Mouse (Mus musculus) heart, embryonic 13.5 days (tissue): ENCODE measurements around the gene Gm44973. TPM values are rescaled to one million over a fixed set of nuclear protein-coding genes. Genes with fewer than 3 reads are reported as not detected.
"Not testable (repeated sequence)": the region's sequence is repeated elsewhere in the genome, so short reads cannot be mapped to it uniquely, and the experiment has no call there.

Source experiments
- ATAC-seq: fragments of 200-750 bp; cut with Nextera tagmentation; 2 replicates; pipeline ENCODE4 v1.8.0; 2017; ENCODE audit warnings: moderate TSS enrichment; ENCODE audit not compliant: insufficient number of reproducible peaks, low FRiP score, low TSS enrichment; ENCODE audit errors: extremely low read depth
- H3K27ac ChIP-seq: fragments of 300-500 bp; sonication (generic); replicated peaks from 2 replicates; pipeline ENCODE4 v1.5.1; 2015; ENCODE audit warnings: moderate library complexity, mild to moderate bottlenecking, inconsistent platforms
- H3K27me3 ChIP-seq: fragments of 300-500 bp; sonication (generic); replicated peaks from 2 replicates; pipeline ENCODE4 v1.6.1; 2015; ENCODE audit warnings: mild to moderate bottlenecking, inconsistent platforms
- H3K36me3 ChIP-seq: fragments of 300-500 bp; sonication (generic); 2 replicates; pipeline ENCODE4 v1.6.1; 2015; ENCODE audit warnings: mild to moderate bottlenecking, inconsistent platforms
- H3K4me1 ChIP-seq: fragments of 300-500 bp; sonication (generic); 2 replicates; pipeline ENCODE4 v1.6.1; 2015; ENCODE audit warnings: inconsistent platforms
- H3K4me2 ChIP-seq: fragments of 300-500 bp; sonication (generic); 2 replicates; pipeline ENCODE4 v1.6.1; 2015; ENCODE audit warnings: inconsistent platforms, mild to moderate bottlenecking, moderate library complexity
- H3K4me3 ChIP-seq: fragments of 300-500 bp; sonication (generic); 2 replicates; pipeline ENCODE4 v1.5.1; 2015; ENCODE audit warnings: moderate library complexity, mild to moderate bottlenecking, inconsistent platforms
- H3K9ac ChIP-seq: fragments of 300-500 bp; sonication (generic); 2 replicates; pipeline ENCODE4 v1.6.1; 2015; ENCODE audit warnings: inconsistent platforms, mild to moderate bottlenecking, moderate library complexity
- H3K9me3 ChIP-seq: fragments of 300-500 bp; sonication (generic); 2 replicates; pipeline ENCODE4 v1.6.1; 2016; ENCODE audit warnings: inconsistent platforms
- WGBS: fragments of 180-500 bp; shearing (Covaris S2); methylation state at CpG from one replicate; pipeline ENCODE4 v1.1.7; 2015; ENCODE audit warnings: mixed read lengths; 5-methylcytosine and 5-hydroxymethylcytosine counted together
- polyA plus RNA-seq: library from polyadenylated mRNA; unstranded; fragments of >200 nt; fragmentation: Nextera tagmentation; extraction: Ambion mirVana; gene quantifications from 2 replicates; pipeline ENCODE4 v1.2.1, GENCODE M21; 2015

Gm44973 gene
- polyA plus RNA-seq, 1 experiment from 2014 or later: not detected

DNA sequence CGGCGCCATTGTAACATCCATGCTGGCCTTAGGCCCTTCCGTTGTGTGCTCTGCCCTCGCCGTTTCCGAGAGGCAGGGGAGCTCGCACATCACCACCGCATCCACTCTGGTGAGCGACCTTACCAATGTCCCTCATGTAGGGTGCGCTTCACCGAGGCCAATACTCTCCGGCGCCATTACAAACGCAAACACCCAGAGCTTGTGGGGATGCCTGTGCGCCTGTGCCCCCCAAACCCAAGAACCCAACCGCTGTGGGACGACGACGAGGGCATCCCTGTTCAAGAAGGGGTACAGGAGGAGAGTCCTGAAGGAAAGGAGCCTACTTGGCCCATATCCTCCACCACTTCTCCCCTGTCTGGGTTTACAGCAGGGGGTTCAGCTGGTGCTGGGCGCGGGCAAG is 2.6 kb downstream of the Gm44973 start:
- H3K27me3 ChIP-seq: no peaks in the 10 kb centered on the region
- no peak overlapping the region for H3K27ac ChIP-seq
- no peaks in the 10 kb centered on the region for H3K9me3 ChIP-seq
- H3K9ac ChIP-seq: no peak overlapping the region
- no peak overlapping the region for H3K4me2 ChIP-seq
- peaks cover 37% of the 10 kb centered on the region for H3K4me1 ChIP-seq
- 94% methylated on average over 21 of the region's 21 CpGs for WGBS
- ATAC-seq: no peak
- H3K4me3 ChIP-seq: no peak overlapping the region
- peaks cover 31% of the 10 kb centered on the region for H3K36me3 ChIP-seq

- 28% methylated on average over 8 of the region's 8 CpGs for WGBS
- H3K27ac ChIP-seq: peak overlapping the region; percentile 95
- peaks cover 39% of the 10 kb centered on the region for H3K4me1 ChIP-seq
- not testable (repeated sequence) for H3K9me3 ChIP-seq, ATAC-seq, H3K27me3 ChIP-seq
- H3K36me3 ChIP-seq: peaks cover 46% of the 10 kb centered on the region
- peak overlapping the region; percentile 91 for H3K4me2 ChIP-seq
- peak overlapping the region; percentile 77 for H3K4me3 ChIP-seq
- peak overlapping the region; percentile 75 for H3K9ac ChIP-seq
Measured at GRCm38 (mm10) chr7:5019576-5019975, 4.3 kb downstream of the Gm44973 start.

- WGBS: under 1% methylated on average over 44 of the region's 49 CpGs
- Histone ChIP-seq H3K9ac (peak within 1 kb of the TSS; percentile 96), H3K27me3 (no peaks in the 10 kb centered on the region), H3K9me3 (no peaks in the 10 kb centered on the region), H3K4me2 (peak within 1 kb of the TSS; percentile 91), H3K4me3 (peak within 1 kb of the TSS; percentile 77), H3K36me3 (peaks cover 52% of the 10 kb centered on the region), H3K27ac (peak within 1 kb of the TSS; percentile 95), H3K4me1 (peaks cover 39% of the 10 kb centered on the region)
- peak; percentile 85 for ATAC-seq
Measured at GRCm38 (mm10) chr7:5020000-5020681, 4.8 kb downstream of the Gm44973 start, which contains the start of the genes Zfp865 and Ccdc106. TSS of gene Zfp865 (plus strand) at chr7:5020376. TSS of gene Ccdc106 (plus strand) at chr7:5020553.

GRCm38 (mm10) chr7:5020685-5021084 is 5.4 kb downstream of the Gm44973 start:
- Histone ChIP-seq H3K4me2 (peak overlapping the region; percentile 91), H3K4me1 (peaks cover 39% of the 10 kb centered on the region), H3K4me3 (peak overlapping the region; percentile 77), H3K9ac (peak overlapping the region; percentile 96), H3K27me3 (no peaks in the 10 kb centered on the region), H3K27ac (peak overlapping the region; percentile 95), H3K36me3 (peaks cover 57% of the 10 kb centered on the region), H3K9me3 (no peaks in the 10 kb centered on the region)
- under 1% methylated on average over 10 of the region's 15 CpGs for WGBS
- ATAC-seq: peak; percentile 3

GRCm38 (mm10) chr7:5021197-5021596 is 5.9 kb downstream of the Gm44973 start:
- peaks cover 62% of the 10 kb centered on the region for H3K36me3 ChIP-seq
- 54% methylated on average over 5 of the region's 5 CpGs for WGBS
- H3K27me3 ChIP-seq: no peaks in the 10 kb centered on the region
- H3K9me3 ChIP-seq: no peaks in the 10 kb centered on the region
- H3K4me3 ChIP-seq: peak overlapping the region; percentile 77
- ATAC-seq: no peak
- peaks cover 35% of the 10 kb centered on the region for H3K4me1 ChIP-seq
- H3K4me2 ChIP-seq: peak overlapping the region; percentile 91
- H3K9ac ChIP-seq: peak overlapping the region; percentile 96
- H3K27ac ChIP-seq: peak overlapping the region; percentile 95

DNA sequence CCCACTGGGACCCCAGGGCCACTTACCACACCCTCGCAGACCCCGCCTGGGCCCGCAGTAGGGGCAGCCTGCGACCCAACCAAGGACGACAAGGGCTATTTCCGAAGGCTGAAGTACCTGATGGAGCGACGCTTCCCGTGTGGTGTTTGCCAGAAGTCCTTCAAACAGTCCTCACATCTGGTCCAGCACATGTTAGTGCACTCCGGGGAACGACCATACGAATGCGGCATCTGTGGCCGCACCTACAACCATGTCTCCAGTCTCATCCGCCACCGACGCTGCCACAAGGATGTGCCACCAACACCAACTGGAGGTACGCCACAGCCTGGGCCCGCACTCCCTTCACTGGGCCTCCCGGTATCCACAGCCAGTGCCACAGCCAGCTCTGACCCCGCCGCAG is 14.2 kb downstream of the Gm44973 start:
- H3K9ac ChIP-seq: no peak overlapping the region
- no peak overlapping the region for H3K27ac ChIP-seq
- H3K4me1 ChIP-seq: no peaks in the 10 kb centered on the region
- H3K4me2 ChIP-seq: no peak overlapping the region
- peaks cover 97% of the 10 kb centered on the region for H3K36me3 ChIP-seq
- H3K4me3 ChIP-seq: no peak overlapping the region
- 89% methylated on average over 22 of the region's 22 CpGs for WGBS
- no peaks in the 10 kb centered on the region for H3K27me3 ChIP-seq
- ATAC-seq: no peak
- H3K9me3 ChIP-seq: peaks cover 40% of the 10 kb centered on the region

DNA sequence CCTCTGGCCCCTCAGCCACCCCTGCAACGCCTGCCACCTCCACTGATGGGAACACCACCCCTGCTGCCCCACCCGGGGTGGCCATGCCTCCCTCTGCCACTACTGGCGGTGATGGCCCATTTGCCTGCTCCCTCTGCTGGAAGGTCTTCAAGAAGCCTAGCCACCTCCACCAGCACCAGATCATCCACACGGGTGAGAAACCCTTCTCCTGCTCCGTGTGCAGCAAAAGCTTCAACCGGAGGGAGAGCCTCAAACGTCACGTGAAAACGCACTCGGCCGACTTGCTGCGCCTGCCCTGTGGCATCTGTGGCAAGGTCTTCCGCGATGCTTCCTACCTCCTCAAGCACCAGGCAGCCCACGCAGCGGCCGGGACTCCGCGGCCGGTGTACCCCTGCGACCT is 14.7 kb downstream of the Gm44973 start:
- peaks cover 40% of the 10 kb centered on the region for H3K9me3 ChIP-seq
- H3K27ac ChIP-seq: no peak overlapping the region
- no peak for ATAC-seq
- H3K4me2 ChIP-seq: no peak overlapping the region
- no peaks in the 10 kb centered on the region for H3K4me1 ChIP-seq
- whole genome bisulfite sequencing: 87% methylated on average over 21 of the region's 21 CpGs
- no peak overlapping the region for H3K9ac ChIP-seq
- no peaks in the 10 kb centered on the region for H3K27me3 ChIP-seq
- no peak overlapping the region for H3K4me3 ChIP-seq
- H3K36me3 ChIP-seq: peaks cover 97% of the 10 kb centered on the region

- 0 out of 2 replicates have a peak, but pooled peaks have one; percentile 20 for ATAC-seq
- H3K4me1 ChIP-seq: no peaks in the 10 kb centered on the region
- H3K9ac ChIP-seq: no peak overlapping the region
- 81% methylated on average over 63 of the region's 63 CpGs for WGBS
- H3K4me3 ChIP-seq: 0 out of 2 replicates have a peak overlapping the region, but pooled peaks have one; percentile 1
- no peaks in the 10 kb centered on the region for H3K27me3 ChIP-seq
- H3K36me3 ChIP-seq: peaks cover 98% of the 10 kb centered on the region
- H3K27ac ChIP-seq: no peak overlapping the region
- peaks cover 40% of the 10 kb centered on the region for H3K9me3 ChIP-seq
- H3K4me2 ChIP-seq: no peak overlapping the region
Measured at GRCm38 (mm10) chr7:5030554-5031275, 15.4 kb downstream of the Gm44973 start.

- ATAC-seq: no peak
- H3K9ac ChIP-seq: no peak overlapping the region
- H3K9me3 ChIP-seq: peaks cover 40% of the 10 kb centered on the region
- peaks cover 98% of the 10 kb centered on the region for H3K36me3 ChIP-seq
- H3K27me3 ChIP-seq: no peaks in the 10 kb centered on the region
- no peak overlapping the region for H3K4me3 ChIP-seq
- no peaks in the 10 kb centered on the region for H3K4me1 ChIP-seq
- H3K4me2 ChIP-seq: no peak overlapping the region
- H3K27ac ChIP-seq: no peak overlapping the region
- WGBS: 80% methylated on average over 46 of the region's 46 CpGs
Measured at GRCm38 (mm10) chr7:5031496-5031895, 16.2 kb downstream of the Gm44973 start.

DNA sequence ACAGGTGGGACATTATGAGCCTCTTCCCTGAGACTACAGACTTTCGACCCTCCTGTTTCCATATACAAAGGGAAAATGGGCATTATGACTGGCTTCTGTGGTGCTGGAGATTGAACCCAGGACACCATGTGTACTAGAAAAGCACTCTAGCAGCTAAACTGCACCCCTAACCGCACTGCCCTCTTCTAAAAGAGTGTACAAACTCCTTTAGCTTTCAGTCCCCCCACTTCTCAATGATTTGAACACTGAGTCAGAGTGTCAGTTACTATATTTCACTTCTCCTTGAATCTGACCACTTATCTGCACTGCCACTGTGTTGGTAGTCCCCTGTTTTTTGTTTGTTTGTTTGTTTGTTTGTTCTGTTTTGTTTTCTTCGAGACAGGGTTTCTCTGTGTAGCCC is 18.5 kb downstream of the Gm44973 start, which contains the start of gene 4632433K11Rik:
TSS of gene 4632433K11Rik (plus strand) at position 301 of the 400 bp plus-strand sequence.
- Histone ChIP-seq H3K27ac (no peak within 1 kb of the TSS), H3K36me3 (peaks cover 80% of the 10 kb centered on the region), H3K4me2 (no peak within 1 kb of the TSS), H3K4me1 (peaks cover 9% of the 10 kb centered on the region), H3K27me3 (no peaks in the 10 kb centered on the region), H3K4me3 (no peak within 1 kb of the TSS), H3K9me3 (peaks cover 38% of the 10 kb centered on the region), H3K9ac (no peak within 1 kb of the TSS)
- WGBS: 74% methylated on average over 3 of the region's 3 CpGs
- no peak for ATAC-seq

DNA sequence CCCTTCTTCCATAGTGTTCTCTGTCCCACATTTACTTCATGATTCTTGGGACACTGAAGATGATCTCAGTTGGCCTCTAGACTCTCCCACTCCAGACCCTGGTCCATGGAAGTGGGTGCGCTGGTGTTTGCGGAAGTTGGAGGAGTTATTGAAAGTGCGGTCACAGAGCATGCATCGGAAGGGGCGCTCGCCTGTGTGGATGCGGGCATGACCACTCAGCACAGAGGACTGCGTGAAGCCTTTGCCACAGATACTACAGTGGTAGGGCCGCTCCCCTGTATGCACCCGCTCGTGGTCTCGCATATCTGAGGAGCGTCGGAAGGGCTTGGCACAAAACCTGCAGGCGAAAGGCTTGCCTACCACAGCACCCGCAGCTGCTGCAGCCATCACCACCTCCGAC is 20.3 kb downstream of the Gm44973 start:
- peaks cover 21% of the 10 kb centered on the region for H3K9me3 ChIP-seq
- H3K4me2 ChIP-seq: no peak overlapping the region
- peaks cover 64% of the 10 kb centered on the region for H3K36me3 ChIP-seq
- H3K4me3 ChIP-seq: no peak overlapping the region
- H3K4me1 ChIP-seq: peaks cover 19% of the 10 kb centered on the region
- WGBS: 93% methylated on average over 17 of the region's 17 CpGs
- no peak for ATAC-seq
- H3K27me3 ChIP-seq: no peaks in the 10 kb centered on the region
- H3K9ac ChIP-seq: no peak overlapping the region
- H3K27ac ChIP-seq: no peak overlapping the region
